In the genomic region with DNA sequence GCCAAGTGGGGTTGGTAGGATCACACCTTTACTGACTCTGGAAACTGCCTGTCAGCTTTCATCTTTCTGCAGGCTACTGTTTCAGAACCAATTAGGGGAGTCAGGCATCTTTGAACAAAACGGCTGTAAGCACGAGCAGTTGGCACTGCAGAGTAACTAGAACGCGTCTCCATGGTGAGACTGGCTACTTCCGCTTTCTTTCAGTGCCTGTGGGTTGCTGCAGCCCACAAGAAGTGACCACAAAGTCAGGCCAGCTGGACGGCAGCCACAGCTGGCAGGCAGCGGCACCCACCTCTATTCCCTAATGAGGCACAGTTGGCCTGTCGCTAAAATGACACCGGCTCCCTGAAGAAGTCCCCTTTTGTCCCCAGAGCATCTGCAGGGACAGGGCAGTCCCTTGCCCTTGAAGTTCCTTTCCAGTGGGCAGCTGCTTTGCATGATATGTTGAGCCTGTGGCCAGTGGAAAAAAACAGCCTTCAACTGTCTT, we compare ENCODE assay signal across 8 mouse cellular contexts.
DNase-seq lines count a peak whose midpoint lies in the region; ATAC-seq lines count a peak whose summit lies in the region.
"Had no signal": no experiment of that assay in that cellular context is flagged by ENCODE, and none has a peak within 500 bp of the region (broad histone marks: within the 10 kb centered on the region; RNA-seq: fewer than 3 reads in every experiment).

No protein-coding gene starts in this region.

- DNase-seq in ovary, adult 18-20 months (ENCODE audit: low spot score): peak; percentile 64
- DNase-seq in ovary, postnatal 10 days (ENCODE audit: low spot score): no peak
- DNase-seq in c-Kit-positive CD71-negative TER-119-negative erythroid progenitor cells, embryonic 14.5 days (ENCODE audit: low read depth): peak; percentile 71
- peak; percentile 60 to 76 for DNase-seq in left cerebral cortex, adult 18-20 months (ENCODE audit: low spot score in 2 of 2)
- peak; percentile 43 to 51 for DNase-seq in spleen, postnatal 14 days (ENCODE audit: low spot score in 2 of 2)

- H3K27ac ChIP-seq in heart, embryonic 16.5 days (ENCODE audit: low read length): no peak overlapping the region
- H3K27ac ChIP-seq in midbrain, embryonic 15.5 days: 0 out of 2 replicates have a peak overlapping the region, but pooled peaks have one; percentile 2
- H3K27ac ChIP-seq: embryonic facial prominence, embryonic 12.5 days had no signal

- WGBS in heart, embryonic 16.5 days: 41% methylated on average over 9 of the region's 9 CpGs
- WGBS in midbrain, embryonic 15.5 days: 45% methylated on average over 9 of the region's 9 CpGs

- H3K9ac ChIP-seq in heart, embryonic 16.5 days (ENCODE audit: low read length): no peak overlapping the region
- no peak overlapping the region for H3K9ac ChIP-seq in midbrain, embryonic 15.5 days
- H3K9ac ChIP-seq: embryonic facial prominence, embryonic 12.5 days had no signal

- H3K4me1 ChIP-seq in heart, embryonic 16.5 days (ENCODE audit: control insufficient read depth, insufficient read depth, low read length): peaks cover 5% of the 10 kb centered on the region
- H3K4me1 ChIP-seq in midbrain, embryonic 15.5 days: peaks cover 7% of the 10 kb centered on the region; the same call in 1 of the 2 replicates
- H3K4me1 ChIP-seq: embryonic facial prominence, embryonic 12.5 days had no signal

- H3K4me2 ChIP-seq in heart, embryonic 16.5 days (ENCODE audit: low read depth, low read length): peak overlapping the region; percentile 3; the same call in 1 of the 2 replicates
- no peak overlapping the region for H3K4me2 ChIP-seq in midbrain, embryonic 15.5 days
- H3K4me2 ChIP-seq: embryonic facial prominence, embryonic 12.5 days had no signal

- no peaks in the 10 kb centered on the region for H3K36me3 ChIP-seq in heart, embryonic 16.5 days (ENCODE audit: control insufficient read depth, insufficient read depth)
- no peaks in the 10 kb centered on the region for H3K36me3 ChIP-seq in midbrain, embryonic 15.5 days (replicated peaks)
- H3K36me3 ChIP-seq: embryonic facial prominence, embryonic 12.5 days had no signal

- H3K4me3 ChIP-seq in heart, embryonic 16.5 days (ENCODE audit: low read length): no peak overlapping the region
- no peak overlapping the region for H3K4me3 ChIP-seq in midbrain, embryonic 15.5 days
- H3K4me3 ChIP-seq: embryonic facial prominence, embryonic 12.5 days had no signal

- ATAC-seq in heart, embryonic 16.5 days (replicated peaks; ENCODE audit: extremely low read depth, insufficient read depth, low FRiP score): no peak
- ATAC-seq in midbrain, embryonic 15.5 days (replicated peaks): no peak

- no peaks in the 10 kb centered on the region for H3K27me3 ChIP-seq in heart, embryonic 16.5 days (ENCODE audit: control insufficient read depth, insufficient read depth, low read length)
- H3K27me3 ChIP-seq in midbrain, embryonic 15.5 days (replicated peaks): no peaks in the 10 kb centered on the region
- H3K27me3 ChIP-seq: embryonic facial prominence, embryonic 12.5 days had no signal

- no peaks in the 10 kb centered on the region for H3K9me3 ChIP-seq in heart, embryonic 16.5 days (replicated peaks; ENCODE audit: control insufficient read depth, low read length)
- no peaks in the 10 kb centered on the region for H3K9me3 ChIP-seq in midbrain, embryonic 15.5 days
- H3K9me3 ChIP-seq: embryonic facial prominence, embryonic 12.5 days had no signal
